Mouse (Mus musculus) frontal cortex, postnatal 36 days (tissue): ENCODE measurements around the gene Nova2.

ENCODE experiments used
- DNase-seq, 2 experiments: peaks; one replicate each; pipeline ENCODE4 v3.0.0; 2022; ENCODE audit warnings: low spot score in 2 of 2

Nova2 gene

GRCm38 (mm10) chr7:19007026-19007977, 81.6 kb downstream of the Nova2 start:
- DNase-seq: no peak

- DNase-seq: no peak
Measured at GRCm38 (mm10) chr7:19010581-19010980, 84.9 kb downstream of the Nova2 start.

GRCm38 (mm10) chr7:19012025-19012621, 86.4 kb downstream of the Nova2 start:
- DNase-seq: no peak

GRCm38 (mm10) chr7:19012882-19013281, 87.2 kb downstream of the Nova2 start:
- no peak for DNase-seq

- no peak for DNase-seq
Measured at GRCm38 (mm10) chr7:19014452-19014851, 88.8 kb downstream of the Nova2 start.
